Mouse (Mus musculus) neural tube, embryonic 11.5 days (tissue): ENCODE data around the gene Plcd4. TPM values are rescaled to one million over a fixed set of nuclear protein-coding genes. Genes with fewer than 3 reads are reported as not detected.

Source experiments
- ATAC-seq: fragments of 200-750 bp; cut with Nextera tagmentation; 2 replicates; pipeline ENCODE4 v1.8.0; 2017; ENCODE audit warnings: moderate number of reproducible peaks, mild to moderate bottlenecking, moderate TSS enrichment, moderate library complexity; ENCODE audit not compliant: insufficient read depth, low FRiP score, low TSS enrichment
- DNase-seq: peaks from one replicate; pipeline ENCODE4 v3.0.0-alpha.2; 2015; ENCODE audit warnings: low spot score
- H3K27ac ChIP-seq: fragments of 300-500 bp; sonication (generic); 2 replicates; pipeline ENCODE4 v1.5.1; 2014; ENCODE audit warnings: low read depth, mild to moderate bottlenecking, low read length
- H3K27me3 ChIP-seq: fragments of 300-500 bp; sonication (generic); 2 replicates; pipeline ENCODE4 v1.6.1; 2014; ENCODE audit warnings: mild to moderate bottlenecking, low read length, mixed read lengths; ENCODE audit not compliant: control insufficient read depth, insufficient read depth
- H3K36me3 ChIP-seq: fragments of 300-500 bp; sonication (generic); 2 replicates; pipeline ENCODE4 v1.6.1; 2014; ENCODE audit warnings: mild to moderate bottlenecking, low read length, moderate library complexity, mixed read lengths; ENCODE audit not compliant: control insufficient read depth, insufficient read depth
- H3K4me1 ChIP-seq: fragments of 300-500 bp; sonication (generic); 2 replicates; pipeline ENCODE4 v1.6.1; 2014; ENCODE audit warnings: low read length, mixed read lengths; ENCODE audit not compliant: control insufficient read depth, insufficient read depth
- H3K4me2 ChIP-seq: fragments of 300-500 bp; sonication (generic); 2 replicates; pipeline ENCODE4 v1.6.1; 2014; ENCODE audit warnings: low read depth, mild to moderate bottlenecking, moderate library complexity
- H3K4me3 ChIP-seq: fragments of 300-500 bp; sonication (generic); 2 replicates; pipeline ENCODE4 v1.5.1; 2014; ENCODE audit warnings: low read depth, low read length
- H3K9ac ChIP-seq: fragments of 300-500 bp; sonication (generic); 2 replicates; pipeline ENCODE4 v1.6.1; 2014; ENCODE audit warnings: mild to moderate bottlenecking, low read length
- H3K9me3 ChIP-seq: fragments of 300-500 bp; sonication (generic); 2 replicates; pipeline ENCODE4 v1.6.1; 2016; ENCODE audit warnings: low read length; ENCODE audit not compliant: control insufficient read depth
- WGBS: fragments of 180-500 bp; shearing (Covaris S2); extraction: QIAGEN DNeasy Blood & Tissue Kit; methylation state at CpG from one replicate; pipeline ENCODE4 v1.1.7; 2014; 5-methylcytosine and 5-hydroxymethylcytosine counted together
- polyA plus RNA-seq: library from polyadenylated mRNA; unstranded; fragments of >200 nt; fragmentation: Nextera tagmentation; extraction: Ambion mirVana; gene quantifications from 2 replicates; pipeline ENCODE4 v1.2.1, GENCODE M21; 2014

The Plcd4 gene
- polyA plus RNA-seq, 1 experiment from 2014 or later: 1.3 TPM

- ATAC-seq (no peak), DNase-seq (no peak)
- peaks cover 2% of the 10 kb centered on the region; the same call in 1 of the 2 replicates for H3K36me3 ChIP-seq
- no peak overlapping the region for H3K9ac ChIP-seq
- H3K4me1 ChIP-seq: peaks cover 13% of the 10 kb centered on the region
- no peaks in the 10 kb centered on the region for H3K27me3 ChIP-seq
- no peaks in the 10 kb centered on the region for H3K9me3 ChIP-seq
- H3K27ac ChIP-seq: no peak overlapping the region
- no peak overlapping the region for H3K4me3 ChIP-seq
- no peak overlapping the region for H3K4me2 ChIP-seq
- WGBS: 93% methylated on average over 3 of the region's 3 CpGs
Measured at GRCm38 (mm10) chr1:74584616-74585398, 42.1 kb downstream of the Plcd4 start.

GRCm38 (mm10) chr1:74587233-74587772, 44.6 kb downstream of the Plcd4 start:
- peak overlapping the region; percentile 89 for H3K4me2 ChIP-seq
- H3K9me3 ChIP-seq: no peaks in the 10 kb centered on the region
- H3K27ac ChIP-seq: peak overlapping the region; percentile 67
- H3K27me3 ChIP-seq: no peaks in the 10 kb centered on the region
- ATAC-seq (no peak; the same call in 1 of the 2 replicates), DNase-seq (no peak)
- peaks cover 5% of the 10 kb centered on the region; the same call in 1 of the 2 replicates for H3K36me3 ChIP-seq
- peaks cover 13% of the 10 kb centered on the region for H3K4me1 ChIP-seq
- WGBS: under 1% methylated on average over 24 of the region's 24 CpGs
- peak overlapping the region; percentile 93 for H3K4me3 ChIP-seq
- H3K9ac ChIP-seq: peak overlapping the region; percentile 79

GRCm38 (mm10) chr1:74587773-74588445, 45.2 kb downstream of the Plcd4 start, which contains the start of the genes Zfp142 and Bcs1l:
TSS of gene Zfp142 (minus strand) at chr1:74588246.
TSS of gene Bcs1l (plus strand) at chr1:74588289.
- Histone ChIP-seq H3K4me3 (peak within 1 kb of the TSS; percentile 93), H3K36me3 (peaks cover 5% of the 10 kb centered on the region; the same call in 1 of the 2 replicates)
- DNase-seq: peak; percentile 98

GRCm38 (mm10) chr1:74594434-74594833, 51.7 kb downstream of the Plcd4 start:
- Histone ChIP-seq H3K27ac (no peak overlapping the region), H3K27me3 (no peaks in the 10 kb centered on the region), H3K4me2 (no peak overlapping the region), H3K36me3 (peaks cover 27% of the 10 kb centered on the region), H3K9me3 (no peaks in the 10 kb centered on the region), H3K4me1 (no peaks in the 10 kb centered on the region), H3K9ac (no peak overlapping the region), H3K4me3 (no peak overlapping the region)
- ATAC-seq: no peak
- WGBS: 88% methylated on average over 8 of the region's 8 CpGs
- DNase-seq: no peak

More at GRCm38 (mm10) chr1:74587773-74588445, 45.2 kb downstream of the Plcd4 start, which contains the start of the genes Zfp142 and Bcs1l:
- Histone ChIP-seq H3K4me1 (peaks cover 13% of the 10 kb centered on the region), H3K9ac (peak within 1 kb of the TSS; percentile 79), H3K4me2 (peak within 1 kb of the TSS; percentile 89), H3K9me3 (no peaks in the 10 kb centered on the region), H3K27ac (peak within 1 kb of the TSS; percentile 67), H3K27me3 (no peaks in the 10 kb centered on the region)
- under 1% methylated on average over 47 of the region's 48 CpGs for WGBS
- ATAC-seq: peak; percentile 99

GRCm38 (mm10) chr1:74600501-74601266, 58.0 kb downstream of the Plcd4 start:
- Histone ChIP-seq H3K4me1 (peaks cover 6% of the 10 kb centered on the region; the same call in 1 of the 2 replicates), H3K9ac (peak overlapping the region; percentile 63), H3K4me3 (peak overlapping the region; percentile 56), H3K27ac (no peak overlapping the region), H3K4me2 (peak overlapping the region; percentile 86), H3K36me3 (peaks cover 9% of the 10 kb centered on the region), H3K9me3 (no peaks in the 10 kb centered on the region), H3K27me3 (no peaks in the 10 kb centered on the region)
- 9% methylated on average over 26 of the region's 26 CpGs for WGBS
- ATAC-seq (peak; percentile 51), DNase-seq (no peak)

GRCm38 (mm10) chr1:74601267-74601962, 58.7 kb downstream of the Plcd4 start, which contains the start of the genes Rnf25 and Stk36:
TSS of gene Rnf25 (minus strand) at chr1:74601397.
TSS of gene Stk36 (plus strand) at chr1:74601445.
- no peak within 1 kb of the TSS for H3K27ac ChIP-seq
- no peaks in the 10 kb centered on the region for H3K27me3 ChIP-seq
- ATAC-seq (peak; percentile 78), DNase-seq (peak; percentile 86)
- 10% methylated on average over 25 of the region's 25 CpGs for WGBS
- peaks cover 6% of the 10 kb centered on the region; the same call in 1 of the 2 replicates for H3K4me1 ChIP-seq
- peaks cover 7% of the 10 kb centered on the region for H3K36me3 ChIP-seq
- H3K9me3 ChIP-seq: no peaks in the 10 kb centered on the region
- H3K4me3 ChIP-seq: peak within 1 kb of the TSS; percentile 56
- H3K4me2 ChIP-seq: peak within 1 kb of the TSS; percentile 86
- peak within 1 kb of the TSS; percentile 63 for H3K9ac ChIP-seq
